Mouse (Mus musculus): ENCODE results near the gene Zmym1. TPM values are rescaled to one million over a fixed set of nuclear protein-coding genes. Genes with fewer than 3 reads are reported as not detected.
"Not testable (repeated sequence)": the region's sequence is repeated elsewhere in the genome, so short reads cannot be mapped to it uniquely, and the experiment has no call there.

Gene Zmym1
- total RNA-seq, 1 experiment from 2014 or later = 10.7 TPM

DNA sequence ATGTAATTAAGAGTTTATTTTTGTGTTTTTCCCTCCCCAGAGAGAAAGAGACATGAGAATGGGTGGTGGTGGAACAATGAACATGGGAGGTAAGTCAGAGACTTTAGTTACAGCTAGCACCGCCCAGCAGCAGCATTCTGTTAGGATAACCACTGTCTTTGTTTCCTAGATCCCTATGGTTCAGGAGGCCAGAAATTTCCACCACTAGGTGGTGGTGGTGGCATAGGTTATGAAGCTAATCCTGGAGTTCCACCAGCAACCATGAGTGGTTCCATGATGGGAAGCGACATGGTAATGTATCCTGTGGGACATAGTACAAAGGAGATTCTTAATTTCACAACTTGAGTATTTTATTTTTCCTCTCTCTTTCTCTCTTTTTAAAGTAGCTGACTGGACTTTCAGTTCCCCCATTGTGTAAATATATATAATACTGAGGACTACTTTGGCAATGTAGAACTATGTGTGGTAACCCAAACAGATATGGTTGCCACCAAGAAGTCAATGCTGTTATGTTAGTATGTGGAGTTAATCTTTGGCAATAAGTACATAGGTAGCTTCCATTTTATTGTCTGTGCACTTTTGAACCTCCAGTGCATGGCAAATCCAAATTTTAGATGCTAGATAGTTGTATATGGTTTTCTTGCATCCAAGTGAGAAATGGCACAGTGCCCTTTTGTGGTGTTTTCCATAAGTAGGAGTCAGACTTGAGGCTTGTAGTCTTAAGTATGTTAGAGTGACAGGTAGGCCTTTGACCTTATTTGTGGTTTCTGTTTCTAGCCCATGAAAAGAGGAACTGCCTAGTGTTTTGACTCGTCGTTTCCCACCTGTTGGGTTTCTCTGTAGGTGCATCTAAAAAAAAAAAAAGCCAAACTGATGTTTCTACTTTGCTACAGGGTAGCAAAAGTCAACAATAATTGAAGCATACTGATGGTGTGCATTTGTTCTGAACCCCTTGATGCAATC is 33.4 kb downstream of the Zmym1 start:
- peak; percentile 23 for DNase-seq

- no peak for DNase-seq
Measured at GRCm38 (mm10) chr4:127026826-127027225, 34.1 kb downstream of the Zmym1 start.

- no peak for DNase-seq
Measured at GRCm38 (mm10) chr4:127024240-127024639, 36.7 kb downstream of the Zmym1 start.

DNA sequence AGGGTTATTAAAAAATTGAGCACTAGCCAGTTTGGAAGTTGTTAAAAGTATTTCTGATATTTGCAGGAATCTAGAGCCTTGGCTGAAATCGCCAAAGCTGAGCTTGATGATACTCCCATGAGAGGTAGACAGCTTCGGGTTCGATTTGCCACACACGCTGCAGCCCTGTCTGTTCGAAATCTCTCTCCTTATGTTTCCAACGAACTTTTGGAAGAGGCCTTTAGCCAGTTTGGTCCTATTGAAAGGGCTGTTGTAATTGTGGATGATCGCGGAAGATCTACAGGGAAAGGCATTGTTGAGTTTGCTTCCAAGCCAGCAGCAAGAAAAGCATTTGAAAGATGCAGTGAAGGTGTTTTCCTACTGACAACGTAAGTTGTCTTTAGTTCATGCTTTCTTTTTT is 37.8 kb downstream of the Zmym1 start:
- no peak for DNase-seq

- peak; percentile 90 for DNase-seq
Measured at GRCm38 (mm10) chr4:127021989-127022626, 38.8 kb downstream of the Zmym1 start.

DNA sequence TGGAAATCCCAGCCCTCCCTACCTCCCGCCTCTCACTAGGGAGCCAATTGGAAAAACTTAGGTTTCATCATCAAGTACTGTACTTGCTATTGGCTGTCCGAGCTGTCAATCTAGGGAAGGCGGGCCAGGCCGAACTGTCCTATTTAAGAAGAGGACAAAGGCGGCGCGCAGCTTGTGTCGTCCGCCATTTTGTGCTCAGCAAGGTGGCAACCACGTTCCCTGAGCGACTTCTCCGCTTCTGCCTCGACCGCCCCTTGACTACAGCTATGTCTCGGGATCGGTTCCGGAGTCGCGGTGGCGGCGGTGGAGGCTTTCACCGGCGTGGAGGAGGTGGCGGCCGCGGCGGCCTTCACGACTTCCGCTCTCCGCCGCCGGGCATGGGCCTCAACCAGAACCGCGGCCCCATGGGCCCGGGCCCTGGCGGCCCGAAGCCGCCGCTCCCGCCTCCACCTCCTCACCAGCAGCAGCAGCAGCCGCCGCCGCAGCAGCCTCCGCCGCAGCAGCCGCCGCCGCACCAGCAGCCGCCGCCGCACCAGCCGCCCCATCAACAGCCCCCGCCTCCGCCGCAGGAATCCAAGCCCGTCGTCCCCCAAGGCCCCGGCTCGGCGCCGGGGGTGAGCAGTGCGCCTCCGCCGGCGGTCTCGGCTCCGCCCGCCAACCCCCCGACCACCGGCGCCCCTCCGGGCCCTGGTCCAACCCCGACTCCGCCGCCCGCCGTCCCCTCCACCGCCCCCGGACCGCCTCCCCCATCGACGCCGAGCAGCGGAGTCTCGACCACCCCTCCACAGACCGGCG is 39.6 kb downstream of the Zmym1 start, which contains the start of gene Sfpq:
Sfpq (plus strand) TSS at position 174 of the 795 bp plus-strand sequence.
- peak; percentile 93 for DNase-seq

GRCm38 (mm10) chr4:127020411-127021150 is 40.4 kb downstream of the Zmym1 start:
- DNase-seq = no peak

- no peak for DNase-seq
Measured at GRCm38 (mm10) chr4:127016366-127016765, 44.6 kb downstream of the Zmym1 start.

DNA sequence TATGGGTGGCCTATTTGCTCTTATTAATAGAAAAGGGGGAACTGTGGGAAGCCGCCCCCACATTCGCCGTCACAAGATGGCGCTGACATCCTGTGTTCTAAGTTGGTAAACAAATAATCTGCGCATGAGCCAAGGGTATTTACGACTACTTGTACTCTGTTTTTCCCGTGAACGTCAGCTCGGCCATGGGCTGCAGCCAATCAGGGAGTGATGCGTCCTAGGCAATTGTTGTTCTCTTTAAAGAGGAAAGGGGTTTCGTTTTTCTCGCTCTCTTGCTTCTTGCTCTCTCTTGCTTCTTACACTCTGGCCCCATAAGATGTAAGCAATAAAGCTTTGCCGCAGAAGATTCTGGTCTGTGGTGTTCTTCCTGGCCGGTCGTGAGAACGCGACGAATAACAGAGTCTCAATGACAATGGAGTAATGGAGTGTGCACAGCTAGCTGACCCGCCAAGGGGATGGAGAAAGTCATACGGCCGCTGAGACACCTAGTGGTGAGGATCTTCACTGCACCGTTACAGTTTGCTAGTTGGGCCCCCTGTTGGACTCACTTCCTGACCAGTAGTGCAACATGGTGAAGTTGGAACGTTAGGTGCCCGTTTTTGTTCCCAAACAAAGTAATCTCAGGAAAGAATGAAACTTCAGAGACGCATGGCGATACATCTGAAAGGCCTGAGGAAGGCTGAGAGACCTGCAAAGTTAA is 45.5 kb downstream of the Zmym1 start:
- peak; percentile 77 for DNase-seq

GRCm38 (mm10) chr4:127005113-127005936 is 55.6 kb downstream of the Zmym1 start:
- DNase-seq = peak; percentile 68

DNA sequence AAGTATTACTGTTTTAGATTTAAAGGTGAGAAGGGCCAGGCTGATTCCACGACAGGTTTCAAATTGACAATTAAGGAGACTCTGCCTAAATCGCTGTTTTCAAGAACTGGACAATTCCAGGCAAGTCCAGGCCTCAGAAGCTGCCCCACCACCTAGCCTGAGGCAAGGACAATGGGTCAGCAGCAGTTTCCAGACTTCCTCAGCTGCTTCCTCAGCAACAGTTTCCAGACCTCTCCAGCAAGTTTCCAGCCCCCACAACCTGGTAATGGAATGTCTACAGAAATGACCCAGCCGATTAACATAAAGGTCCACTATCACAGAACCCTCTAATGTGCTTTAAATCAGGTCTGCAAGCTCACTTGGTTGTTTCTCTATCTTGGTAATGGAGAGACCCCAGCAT is 56.6 kb downstream of the Zmym1 start:
- DNase-seq = no peak

DNA sequence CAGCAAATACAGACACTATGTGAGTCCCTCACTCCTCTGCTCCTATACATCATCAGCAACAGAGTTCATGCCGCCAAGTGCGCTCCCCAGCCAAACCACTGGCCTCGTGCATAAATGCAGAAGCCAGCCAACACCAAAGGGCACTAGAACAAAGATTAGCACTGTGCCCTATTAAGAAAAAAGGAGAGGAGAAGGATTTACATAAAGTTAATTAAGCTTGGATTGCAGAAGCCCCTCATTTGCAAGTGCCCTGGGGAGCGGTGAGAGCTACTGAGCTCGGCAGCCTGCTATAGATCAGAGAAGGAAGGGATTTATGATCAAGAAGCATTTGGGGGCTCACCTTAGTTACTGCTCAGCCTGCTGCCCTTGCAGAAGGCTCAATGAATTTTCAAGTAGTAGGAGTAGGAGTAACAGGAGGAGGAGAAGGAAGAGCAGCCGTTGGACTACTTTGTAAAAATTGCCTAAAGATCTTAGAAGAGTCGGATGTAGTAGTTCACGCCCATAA is 60.3 kb downstream of the Zmym1 start:
- no peak for DNase-seq

- not testable (repeated sequence) for DNase-seq
Measured at GRCm38 (mm10) chr4:126999372-126999771, 61.6 kb downstream of the Zmym1 start.

Other genes with a start within 250 kb of the Zmym1 start
- 46.7 and 56.0 TPM in 2 replicates for gene Zmym4, start 93.0 kb downstream of the Zmym1 start, total RNA-seq (2021)
- gene Sfpq, start 39.8 kb downstream of the Zmym1 start, total RNA-seq (2021) = 203 and 286 TPM in 2 replicates
- 20.3 and 21.6 TPM in 2 replicates for gene Zmym6, start 16.2 kb upstream of the Zmym1 start, total RNA-seq (2021)
- 26.2 and 30.3 TPM in 2 replicates for gene Tmem35b, start 62.5 kb upstream of the Zmym1 start, total RNA-seq (2021)
- gene Dlgap3, start 108.1 kb upstream of the Zmym1 start, total RNA-seq (2021) = 4.5 and 6.0 TPM in 2 replicates
- 48.8 and 55.9 TPM in 2 replicates for gene Smim12, start 182.6 kb upstream of the Zmym1 start, total RNA-seq (2021)

Data from adrenal gland, postnatal 25 days (tissue).